Mouse (Mus musculus) Patski (cell line): ENCODE measurements around the gene Mcfd2. TPM values are rescaled to one million over a fixed set of nuclear protein-coding genes. Genes with fewer than 3 reads are reported as not detected.
"Not testable (repeated sequence)": the region's sequence is repeated elsewhere in the genome, so short reads cannot be mapped to it uniquely, and the experiment has no call there.

Experiments used
- ATAC-seq: fragments of 100-300 bp; one replicate; pipeline ENCODE4 v1.8.0; 2021
- CTCF ChIA-PET: fragments of 350-600 bp; sonication (Branson Sonifier 250); formaldehyde crosslinking; loops from one replicate; lab custom pipeline; 2022; ENCODE audit warnings: inconsistent platforms; lab: Charles Lee
- POLR2A ChIA-PET: fragments of 350-600 bp; sonication (Branson Sonifier 250); formaldehyde crosslinking; loops from one replicate; lab custom pipeline; 2022; ENCODE audit warnings: antibody characterized with exemption, inconsistent platforms; lab: Charles Lee
- DNase-seq: peaks from one replicate; pipeline ENCODE4 v3.0.0-alpha.2; 2011; ENCODE audit warnings: low read depth, low spot score
- H3K27me3 ChIP-seq: fragments of 371-371 bp; one replicate; pipeline ENCODE4 v1.5.1; 2021
- CTCF ChIP-seq: fragments of 100-300 bp; IDR thresholded peaks from one replicate; pipeline ENCODE4 v1.5.1; 2021
- in situ Hi-C: fragments of 300-500 bp; cut with MboI; formaldehyde crosslinking; loops from 3 replicates; pipeline ENCODE4 v1.11.1; 2018; ENCODE audit warnings: low pct_unique_long_range_greater_than_20kb, mixed read lengths
- polyA plus RNA-seq: library from polyadenylated mRNA; unstranded; gene quantifications from one replicate; pipeline ENCODE4 v1.2.3, GENCODE M21; 2021

Mcfd2 gene
- polyA plus RNA-seq, 1 experiment from 2014 or later = 132 TPM

DNA sequence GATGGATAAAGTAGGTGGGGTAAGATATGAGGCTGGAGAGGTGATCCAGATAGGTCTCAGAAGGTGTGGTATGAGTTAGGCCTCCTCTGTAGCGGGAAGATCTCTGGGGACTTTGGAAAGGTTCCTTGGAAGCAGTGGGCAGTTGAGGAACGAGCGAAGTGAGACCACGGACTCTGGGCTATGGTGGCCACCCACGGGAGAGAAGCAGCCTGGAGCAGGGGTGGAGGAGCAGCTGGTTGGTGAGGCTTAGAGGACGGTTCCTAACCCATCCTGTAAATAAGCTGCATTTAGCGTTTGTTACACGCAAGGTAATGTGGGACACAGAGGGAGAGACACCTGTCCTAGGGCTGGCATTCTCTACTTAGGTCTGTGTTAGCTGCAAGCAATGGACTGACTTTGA lies 39.3 kb upstream of the Mcfd2 start:
- H3K27me3 ChIP-seq = no peaks in the 10 kb centered on the region
- TF ChIP-seq CTCF = no peak
- DNase-seq = no peak
- POLR2A ChIA-PET = interaction anchor here (1.1 kb wide), 1 partner anchor 23 kb away, joined by 3 read pairs; the partner anchor contains the start of gene Ttc7
- in situ Hi-C loops = no loop called here
- CTCF ChIA-PET = interaction anchor here (1.4 kb wide), 1 partner anchor 10 kb away, joined by 4 read pairs; no protein-coding TSS in a partner anchor
- no peak for ATAC-seq

GRCm38 (mm10) chr17:87304151-87304894 lies 38.6 kb upstream of the Mcfd2 start:
- in situ Hi-C loops = no loop called here
- DNase-seq (peak; percentile 96), ATAC-seq (peak; percentile 94)

GRCm38 (mm10) chr17:87302014-87302794 lies 36.5 kb upstream of the Mcfd2 start:
- DNase-seq = no peak
- CTCF ChIA-PET = no interaction called here

More at GRCm38 (mm10) chr17:87304151-87304894, 38.6 kb upstream of the Mcfd2 start:
- no peaks in the 10 kb centered on the region for H3K27me3 ChIP-seq
- ChIA-PET POLR2A (interaction anchor here (0.6 to 1.1 kb wide), 2 partner anchors 18 to 22 kb away, joined by 3 read pairs; partner anchors contain the start of gene Ttc7), CTCF (interaction anchor here (2.0 kb wide), 1 partner anchor 11 kb away, joined by 5 read pairs; no protein-coding TSS in a partner anchor)
- no peak for TF ChIP-seq CTCF

DNA sequence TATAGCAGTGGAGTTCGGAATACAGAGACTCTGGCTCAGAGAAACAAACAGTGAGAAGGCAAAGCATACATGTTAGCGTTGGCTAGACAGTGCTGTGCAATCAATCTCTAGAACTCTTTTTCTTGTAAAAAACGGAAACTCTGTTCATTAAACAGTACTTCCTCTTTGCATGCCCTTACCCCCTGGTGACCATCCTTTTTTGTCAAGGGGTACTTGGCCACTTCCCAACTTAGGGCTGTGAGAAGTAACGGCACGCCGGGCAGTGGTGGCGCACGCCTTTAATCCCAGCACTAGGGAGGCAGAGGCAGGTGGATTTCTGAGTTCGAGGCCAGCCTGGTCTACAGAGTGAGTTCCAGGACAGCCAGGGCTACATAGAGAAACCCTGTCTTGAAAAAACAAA lies 35.9 kb upstream of the Mcfd2 start:
- DNase-seq, H3K27me3 ChIP-seq, ATAC-seq, CTCF ChIA-PET, in situ Hi-C loops: not testable (repeated sequence)
- POLR2A ChIA-PET = interaction anchor here (0.7 to 2.2 kb wide), 2 partner anchors 10 to 19 kb away, joined by 7 to 11 read pairs; partner anchors contain the start of gene Ttc7

More at GRCm38 (mm10) chr17:87302014-87302794, 36.5 kb upstream of the Mcfd2 start:
- TF ChIP-seq CTCF = no peak
- POLR2A ChIA-PET = interaction anchor here (0.7 to 2.2 kb wide), 2 partner anchors 11 to 20 kb away, joined by 7 to 11 read pairs; partner anchors contain the start of gene Ttc7
- in situ Hi-C loops = no loop called here
- peak; percentile 37 for ATAC-seq
- H3K27me3 ChIP-seq = no peaks in the 10 kb centered on the region

DNA sequence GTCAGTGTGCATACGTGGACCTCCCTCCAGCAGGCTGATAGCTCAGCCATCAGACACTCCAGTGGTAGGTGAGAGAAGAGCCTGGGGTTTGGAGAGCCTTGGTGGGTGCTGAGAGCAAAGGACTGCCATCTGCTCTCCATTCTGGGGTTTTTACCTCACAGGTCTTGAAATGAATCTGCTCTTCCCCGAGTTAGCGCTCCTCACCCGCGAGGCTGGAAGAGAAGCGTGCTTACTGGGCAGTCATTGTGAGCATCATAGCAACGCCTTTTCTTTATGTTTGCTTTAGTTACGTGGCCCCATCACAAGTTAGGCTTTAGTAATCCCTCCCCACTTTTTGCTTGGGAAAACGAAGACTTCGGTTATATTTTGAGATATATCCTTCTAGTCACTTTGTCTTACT lies 34.6 kb upstream of the Mcfd2 start:
- TF ChIP-seq CTCF = no peak
- DNase-seq = no peak
- in situ Hi-C loops = no loop called here
- ChIA-PET CTCF (no interaction called here), POLR2A (no interaction called here)
- ATAC-seq = no peak
- no peaks in the 10 kb centered on the region for H3K27me3 ChIP-seq

DNA sequence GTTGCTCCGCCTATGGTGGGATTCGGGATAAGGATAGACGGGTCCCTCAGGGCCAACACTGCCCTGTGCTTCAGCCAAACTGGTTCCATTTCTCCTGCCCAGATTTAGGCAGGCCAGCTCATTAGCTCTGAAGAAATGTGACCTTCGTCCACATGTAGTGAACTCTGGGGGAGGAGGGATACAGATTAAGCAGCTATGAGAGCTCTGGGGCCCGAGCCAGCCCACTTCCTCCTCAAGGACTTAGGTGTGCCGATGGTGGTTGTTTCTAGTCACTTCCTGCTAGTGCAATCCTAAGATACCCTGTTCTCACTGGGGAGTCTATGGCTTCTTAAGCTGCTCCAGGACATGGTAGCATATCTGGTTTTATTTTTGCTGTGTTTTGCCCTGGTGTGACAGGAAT lies 33.2 kb upstream of the Mcfd2 start:
- DNase-seq (no peak), ATAC-seq (no peak)
- H3K27me3 ChIP-seq = no peaks in the 10 kb centered on the region
- POLR2A ChIA-PET = interaction anchor here (0.8 to 1.1 kb wide), 2 partner anchors 13 to 16 kb away, joined by 3 to 4 read pairs; partner anchors contain the start of gene Ttc7
- no peak for TF ChIP-seq CTCF
- CTCF ChIA-PET = interaction anchor here (1.1 to 1.4 kb wide), 3 partner anchors 15 to 262 kb away, joined by 3 read pairs; no protein-coding TSS in a partner anchor
- in situ Hi-C loops = no loop called here

DNA sequence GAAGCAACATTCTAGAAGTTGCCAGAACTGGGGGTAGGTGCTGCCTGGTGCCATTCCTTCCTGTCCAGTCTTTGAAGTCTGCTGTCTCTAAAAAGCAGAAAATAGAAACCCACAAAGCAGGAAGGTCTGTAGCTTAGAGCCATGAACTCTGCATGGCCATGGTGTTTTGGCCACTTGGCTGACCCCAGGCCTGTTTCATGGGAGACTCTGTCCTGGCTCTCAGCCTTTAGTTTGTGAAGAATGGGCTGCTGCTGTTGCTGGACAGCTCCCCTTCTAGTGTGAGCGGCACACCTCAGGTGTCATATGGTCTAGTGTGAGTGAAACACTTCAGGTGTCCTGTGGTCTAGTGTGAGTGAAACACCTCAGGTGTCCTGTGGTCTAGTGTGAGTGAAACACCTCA lies 31.0 kb upstream of the Mcfd2 start:
- in situ Hi-C loops, CTCF ChIA-PET, H3K27me3 ChIP-seq, DNase-seq, ATAC-seq, POLR2A ChIA-PET: not testable (repeated sequence)

DNA sequence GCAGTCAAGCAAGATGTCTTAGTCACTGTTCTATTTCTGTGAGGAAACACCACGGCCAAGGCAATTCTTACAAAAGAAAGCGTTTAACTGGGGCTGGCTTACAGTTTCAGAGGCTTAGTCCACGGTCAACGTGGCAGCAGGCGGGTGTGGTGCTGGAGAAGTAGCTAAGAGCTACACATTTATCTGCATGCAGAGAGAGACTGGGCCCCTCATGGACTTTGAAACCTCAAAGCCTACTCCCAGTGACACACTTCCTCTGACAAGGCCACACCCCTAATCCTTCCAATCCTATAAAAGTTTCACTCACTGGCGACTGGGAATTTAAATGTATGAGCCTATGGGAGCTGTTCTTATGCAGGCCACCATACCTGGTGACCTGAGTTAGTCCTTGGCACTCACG lies 30.0 kb upstream of the Mcfd2 start:
- in situ Hi-C loops = no loop called here
- ATAC-seq (no peak), DNase-seq (no peak)
- no peak for TF ChIP-seq CTCF
- POLR2A ChIA-PET = no interaction called here
- H3K27me3 ChIP-seq = no peaks in the 10 kb centered on the region
- CTCF ChIA-PET = no interaction called here

GRCm38 (mm10) chr17:87293125-87293524 lies 27.4 kb upstream of the Mcfd2 start:
- in situ Hi-C loops = no loop called here
- ATAC-seq = no peak
- no peak for DNase-seq
- TF ChIP-seq CTCF = no peak
- no peaks in the 10 kb centered on the region for H3K27me3 ChIP-seq
- CTCF ChIA-PET = no interaction called here
- POLR2A ChIA-PET = interaction anchor here (0.6 to 0.9 kb wide), 2 partner anchors 11 to 327 kb away, joined by 3 to 5 read pairs; no protein-coding TSS in a partner anchor

DNA sequence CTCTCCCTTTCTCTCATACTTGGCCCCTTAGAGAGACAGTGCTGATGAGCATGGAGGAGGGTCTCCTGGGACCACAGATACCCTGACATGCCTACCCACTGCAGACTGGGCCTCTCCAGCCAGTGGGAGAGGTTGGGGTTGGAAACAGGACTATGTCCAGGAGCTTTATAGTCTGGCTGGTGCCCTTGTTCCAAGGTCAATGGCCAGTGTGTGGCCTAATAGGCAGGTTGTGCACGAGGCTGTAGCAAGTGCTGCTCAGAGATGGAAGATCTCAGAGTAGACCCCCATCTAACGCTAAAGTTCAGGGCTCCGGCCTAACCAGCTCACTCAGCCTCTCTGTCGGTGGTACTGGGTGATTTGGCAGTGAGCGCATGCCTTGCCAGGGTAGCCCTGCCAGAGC lies 26.0 kb upstream of the Mcfd2 start:
- POLR2A ChIA-PET = interaction anchor here (0.7 kb wide), 1 partner anchor 10 kb away, joined by 11 read pairs; no protein-coding TSS in a partner anchor
- ATAC-seq (no peak), DNase-seq (no peak)
- TF ChIP-seq CTCF = no peak
- in situ Hi-C loops = no loop called here
- H3K27me3 ChIP-seq = no peaks in the 10 kb centered on the region
- CTCF ChIA-PET = no interaction called here
